Mouse (Mus musculus) frontal cortex, postnatal 36 days (tissue): Measurements from ENCODE around the gene Spag9.
A peak's percentile ranks its signal among the peaks of the same experiment; 100 is the strongest.

Experiments used
- DNase-seq, 2 experiments: peaks; one replicate each; pipeline ENCODE4 v3.0.0; 2022; ENCODE audit warnings: low spot score in 2 of 2

Spag9 gene

DNA sequence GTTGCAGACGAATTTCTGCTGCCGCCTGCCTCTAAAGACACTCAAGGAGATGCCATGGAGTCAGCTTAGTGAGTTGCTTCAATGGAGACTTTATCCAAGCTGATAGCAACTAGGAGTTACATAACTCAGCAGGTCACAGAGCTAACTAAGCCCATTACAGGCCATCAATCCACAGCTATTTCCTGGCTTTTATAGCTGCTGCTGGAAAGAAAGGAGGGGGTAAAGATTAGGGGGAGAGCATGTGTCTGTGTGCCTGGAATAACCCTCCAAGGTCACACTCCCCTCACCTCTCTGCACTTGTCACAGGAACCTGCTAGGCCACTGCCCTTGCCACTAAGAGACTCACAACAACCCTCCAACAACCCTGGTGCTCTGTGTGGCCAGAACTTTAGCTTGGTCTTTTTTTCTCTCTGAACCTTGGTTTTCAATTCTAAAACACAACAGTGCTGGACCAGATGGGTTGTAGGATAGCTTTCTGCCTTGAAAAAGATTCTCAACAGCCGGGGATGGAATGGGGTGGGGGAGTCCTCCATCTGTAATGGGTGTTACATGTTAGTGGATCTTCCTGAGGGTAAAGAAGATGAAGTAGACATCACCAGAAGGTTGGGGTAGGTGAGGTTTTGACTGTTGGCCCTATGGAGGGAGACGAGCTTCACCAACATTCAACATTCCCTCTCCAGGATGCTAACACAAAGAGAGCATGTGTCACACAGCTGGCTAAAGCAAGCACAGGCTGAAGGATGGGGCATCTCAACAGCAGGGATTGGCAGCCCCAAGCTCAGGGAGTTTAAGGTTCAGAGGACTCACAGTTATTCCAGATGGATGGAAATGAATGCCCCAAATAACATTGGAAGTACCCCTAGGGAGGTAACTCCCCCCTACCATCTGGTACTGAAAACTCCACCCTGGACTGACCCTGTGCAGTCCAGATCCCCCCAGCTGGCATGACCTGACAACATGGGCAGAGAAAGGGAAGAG lies 134.5 kb downstream of the Spag9 start:
- no peak for DNase-seq

DNA sequence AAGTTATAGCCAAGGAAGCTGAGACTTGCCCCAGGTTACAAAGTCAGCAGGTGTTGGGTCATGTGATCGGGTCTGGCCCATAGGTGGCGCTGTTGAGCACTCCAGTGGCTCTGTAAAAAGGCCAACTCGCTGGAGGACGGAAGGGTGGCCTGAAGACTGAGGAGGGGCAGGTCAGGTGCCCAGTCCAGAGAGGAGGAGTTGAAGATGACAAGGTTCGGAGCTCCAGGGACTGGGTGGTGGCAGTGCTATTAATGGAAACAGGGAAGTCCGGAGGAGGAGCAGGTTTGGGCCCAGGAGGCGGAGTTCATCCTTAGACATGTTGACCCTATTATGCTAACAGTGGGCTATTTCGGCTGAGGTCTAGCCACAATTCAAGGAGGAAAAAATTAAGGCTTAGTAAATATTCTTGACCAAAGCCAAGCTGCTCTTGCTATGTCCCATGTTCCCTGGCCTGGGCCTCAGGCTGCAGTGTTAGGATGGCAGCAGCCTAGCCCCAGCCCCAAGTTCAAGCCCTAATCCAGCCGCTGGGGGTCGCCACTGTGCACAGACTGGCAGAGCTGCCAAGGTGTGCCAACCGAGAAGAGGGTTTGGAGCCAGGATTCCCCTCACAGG lies 137.6 kb downstream of the Spag9 start:
- peak; percentile 80 to 83 for DNase-seq

DNA sequence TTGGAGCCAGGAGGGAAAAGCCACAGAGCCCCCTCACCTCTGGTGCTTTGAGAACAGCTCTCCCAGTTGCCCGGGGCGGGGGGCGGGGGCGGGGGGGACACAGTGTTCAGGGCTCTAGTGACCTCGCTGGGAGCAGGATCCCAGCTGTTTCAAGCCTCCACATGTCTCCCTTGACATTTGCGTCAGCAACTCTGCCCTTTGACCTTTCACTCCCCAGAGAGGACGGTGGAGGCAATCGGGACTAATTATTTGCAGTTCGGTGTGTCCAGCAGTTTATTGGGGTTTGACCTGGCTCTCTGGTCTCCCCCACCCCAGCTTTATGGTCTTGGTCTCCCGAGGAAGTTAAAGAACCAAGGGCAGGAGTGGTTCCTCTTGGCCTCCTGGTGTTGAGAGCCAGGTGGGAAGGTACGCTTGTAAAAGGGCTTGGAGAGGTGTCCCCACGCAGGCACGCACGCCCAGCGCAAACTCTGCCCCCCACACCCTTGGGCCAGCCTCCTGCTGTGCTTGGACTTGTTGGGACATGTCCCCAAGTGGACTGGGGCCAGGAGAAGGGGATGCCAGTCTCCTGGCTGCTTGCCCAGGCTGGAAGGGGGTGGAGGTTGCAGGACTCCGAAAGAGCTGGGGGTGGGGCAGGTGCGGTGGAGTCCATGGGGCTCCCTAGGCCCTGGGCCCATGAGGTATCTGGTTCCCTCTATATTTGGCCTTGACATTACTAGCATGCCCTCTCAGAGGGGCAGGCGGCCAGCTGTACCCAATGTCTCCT lies 138.4 kb downstream of the Spag9 start:
- no peak for DNase-seq

DNA sequence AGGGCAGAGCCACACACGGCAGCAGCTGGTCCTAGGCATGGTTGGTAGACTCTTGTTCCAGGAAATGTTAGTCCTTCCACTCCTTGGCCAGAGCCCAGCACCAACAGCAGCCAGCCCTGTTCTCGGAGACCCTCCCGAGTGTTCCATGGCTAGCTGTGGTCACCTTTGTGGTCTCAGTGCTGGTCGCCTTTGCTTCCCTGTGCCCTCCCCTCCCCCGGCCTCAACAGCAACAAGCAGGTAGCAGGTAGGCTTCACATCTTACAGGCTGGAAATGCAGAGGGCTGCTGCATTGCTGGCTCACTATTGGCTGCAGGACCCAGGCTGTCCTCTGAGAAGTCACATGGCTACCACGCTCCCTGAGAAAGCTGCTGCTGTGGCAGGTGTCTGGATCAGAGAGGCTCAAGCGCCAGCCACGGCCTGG lies 139.7 kb downstream of the Spag9 start:
- no peak for DNase-seq

DNA sequence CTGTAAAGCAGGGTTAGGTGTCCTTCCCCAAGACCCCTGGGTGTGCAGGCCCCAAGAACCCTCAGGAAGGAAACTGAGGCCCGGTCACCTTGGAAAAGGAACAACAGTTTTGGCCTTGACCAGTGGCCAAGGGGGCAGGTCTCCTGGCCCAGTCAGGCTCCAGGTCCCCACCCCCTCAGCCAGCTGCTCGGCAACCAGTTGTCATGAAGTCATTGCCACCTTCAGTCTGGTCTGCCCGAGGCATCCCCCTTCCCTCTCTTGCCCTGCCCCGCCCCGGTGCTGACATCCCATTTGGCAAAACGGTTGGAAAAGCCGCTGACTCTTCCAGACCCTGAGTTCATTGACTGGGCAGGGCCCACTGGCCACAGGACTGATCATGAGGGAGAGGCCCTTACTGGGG lies 140.8 kb downstream of the Spag9 start:
- no peak for DNase-seq

DNA sequence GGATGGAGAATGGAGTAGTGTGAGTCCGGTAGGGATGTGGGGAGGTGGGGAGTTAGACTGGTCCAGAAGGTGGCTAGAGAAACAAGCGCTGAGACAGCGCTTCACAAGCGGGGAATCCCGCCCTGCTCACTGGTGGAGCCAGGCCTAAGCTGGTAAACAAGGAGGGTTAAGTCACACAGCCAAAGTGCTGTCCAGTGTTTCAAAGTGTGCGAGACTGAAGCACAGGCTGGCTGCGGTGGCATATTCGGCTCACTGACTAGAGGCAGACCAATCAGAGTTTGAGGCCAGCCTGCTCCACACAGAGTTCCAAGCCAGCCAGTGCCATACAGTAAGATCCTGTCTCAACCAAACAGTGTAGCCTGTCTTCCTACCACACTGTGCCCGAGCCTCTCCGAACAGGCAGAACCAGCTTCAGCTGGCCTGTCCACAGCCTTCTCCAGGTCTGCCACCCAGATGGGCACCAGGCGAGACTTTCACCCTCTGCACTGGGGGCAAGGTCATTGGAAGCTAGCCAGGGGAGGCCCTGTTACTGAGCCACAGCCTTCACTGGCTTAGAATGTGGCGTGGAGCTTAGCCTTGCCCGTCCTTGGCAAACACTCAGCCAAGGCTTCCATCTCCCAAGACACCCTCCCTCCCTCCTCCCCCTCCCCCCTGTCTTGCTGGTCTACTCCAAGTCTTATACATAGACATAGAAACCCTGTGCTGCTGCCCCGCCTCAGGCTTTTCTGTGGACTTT lies 141.6 kb downstream of the Spag9 start:
- DNase-seq, result no peak

DNA sequence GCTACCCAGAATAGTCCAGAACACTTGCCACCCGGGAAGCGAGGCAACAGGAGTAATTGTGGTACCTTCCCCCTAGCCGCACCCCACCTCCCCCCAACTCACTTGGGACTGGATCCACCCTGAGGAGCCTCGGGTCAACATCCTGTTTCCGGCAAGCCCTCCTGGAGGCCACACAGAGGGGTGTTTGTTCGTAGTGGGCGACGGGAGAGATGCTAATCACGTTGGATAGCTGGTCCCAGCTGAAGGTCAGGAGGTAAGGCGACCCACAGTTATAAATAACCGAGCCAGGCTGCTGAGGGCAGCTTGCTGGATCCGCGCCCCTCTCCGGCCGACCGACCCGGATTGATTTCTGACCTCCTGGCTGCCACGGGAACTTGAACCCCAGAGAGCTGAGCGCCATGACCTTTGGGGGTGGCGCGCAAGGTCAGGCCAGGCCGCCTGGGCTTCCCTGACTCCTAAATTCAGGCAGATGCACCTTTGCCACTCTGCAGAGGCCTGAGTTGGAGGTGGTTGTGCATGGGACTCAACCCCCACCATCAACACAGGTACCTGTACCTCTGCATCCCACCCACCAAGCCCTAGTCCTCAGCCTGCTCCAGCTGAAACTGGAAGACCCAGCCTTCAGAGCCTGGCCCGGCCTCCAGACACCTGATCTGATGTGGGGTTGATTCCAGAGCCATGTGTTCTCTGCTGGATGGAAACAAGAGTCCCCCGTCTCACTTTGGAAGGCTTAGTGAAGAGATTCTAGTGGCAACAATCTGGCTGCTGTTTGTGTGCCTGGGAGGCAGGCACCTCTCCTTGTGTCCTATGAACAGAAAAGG lies 142.7 kb downstream of the Spag9 start:
- no peak for DNase-seq

DNA sequence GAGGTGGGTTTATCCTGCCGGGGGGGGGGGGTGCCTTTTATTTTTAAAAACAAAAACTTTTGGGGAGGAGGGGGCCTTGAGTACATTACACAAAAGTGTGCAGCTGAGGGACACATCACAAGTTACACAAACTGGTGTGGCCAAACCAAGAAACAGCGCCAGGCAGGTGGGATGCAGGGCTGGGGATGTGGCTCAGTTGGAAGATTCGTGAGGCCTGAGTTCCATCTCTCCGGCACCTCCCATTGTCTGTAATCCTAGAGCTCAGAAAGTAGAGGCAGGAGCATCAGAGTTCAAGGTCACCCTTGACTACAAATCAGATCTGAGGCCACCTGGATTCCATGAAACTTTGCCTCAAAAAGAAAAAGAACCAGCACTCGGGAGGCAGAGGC lies 143.3 kb downstream of the Spag9 start:
- DNase-seq, result no peak

DNA sequence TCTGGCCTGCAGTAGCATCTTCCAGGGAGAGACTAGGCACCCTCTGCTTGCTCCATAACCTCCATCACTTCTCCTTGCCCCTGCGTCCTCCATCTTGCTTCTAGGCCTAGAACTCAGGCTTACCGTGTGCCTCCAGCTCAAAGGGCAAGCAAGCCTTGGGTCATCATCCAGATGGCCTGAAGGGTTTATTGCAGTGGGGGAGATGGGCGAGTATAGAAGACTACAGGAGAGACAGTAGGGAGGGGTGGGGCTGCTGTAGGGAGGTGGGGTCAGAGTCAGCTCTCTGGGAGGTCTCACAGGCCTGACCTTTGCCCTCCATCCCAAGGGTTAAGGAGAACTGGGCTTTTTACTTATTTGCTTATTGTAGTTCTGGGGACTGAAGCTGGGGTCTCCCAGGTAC lies 144.6 kb downstream of the Spag9 start:
- no peak for DNase-seq

DNA sequence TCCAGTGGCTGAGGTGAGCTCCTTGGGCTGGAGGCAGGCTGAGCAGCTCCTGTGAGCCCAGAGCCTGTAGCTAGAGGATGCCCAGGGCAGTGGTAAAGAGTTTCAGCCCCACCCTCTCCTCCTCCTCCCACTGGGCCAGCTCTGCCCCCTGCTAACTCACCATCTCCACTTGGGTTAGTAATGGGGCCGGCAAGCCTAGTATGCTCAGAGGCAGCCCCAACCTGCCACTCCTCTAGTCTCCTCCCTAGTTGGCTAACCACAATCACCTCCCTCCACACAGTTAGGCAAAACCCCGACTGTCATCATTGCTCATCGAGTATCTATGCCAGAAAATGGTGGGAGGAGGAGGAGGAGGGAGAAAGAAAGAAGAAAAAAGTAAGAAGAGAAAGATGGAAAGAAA lies 145.7 kb downstream of the Spag9 start:
- DNase-seq, result no peak

DNA sequence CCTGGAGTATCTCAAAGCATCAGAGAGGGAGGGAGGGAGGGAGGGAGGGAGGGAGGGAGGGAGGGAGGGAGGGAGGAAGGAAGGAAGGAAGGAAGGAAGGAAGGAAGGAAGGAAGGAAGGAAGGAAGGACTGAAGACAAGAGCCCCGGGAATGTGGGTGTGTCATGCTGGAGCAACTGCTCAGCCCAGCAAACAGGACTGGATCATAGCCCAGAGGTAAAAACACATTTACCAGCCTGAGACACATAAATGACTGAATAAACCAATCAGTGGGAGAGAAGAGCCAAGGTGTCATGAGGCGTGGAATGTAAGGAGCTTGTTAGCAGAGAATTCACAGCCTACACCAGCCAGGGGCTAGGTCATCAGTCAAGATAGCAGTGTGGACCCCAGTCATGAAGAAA lies 147.4 kb downstream of the Spag9 start:
- no peak for DNase-seq

DNA sequence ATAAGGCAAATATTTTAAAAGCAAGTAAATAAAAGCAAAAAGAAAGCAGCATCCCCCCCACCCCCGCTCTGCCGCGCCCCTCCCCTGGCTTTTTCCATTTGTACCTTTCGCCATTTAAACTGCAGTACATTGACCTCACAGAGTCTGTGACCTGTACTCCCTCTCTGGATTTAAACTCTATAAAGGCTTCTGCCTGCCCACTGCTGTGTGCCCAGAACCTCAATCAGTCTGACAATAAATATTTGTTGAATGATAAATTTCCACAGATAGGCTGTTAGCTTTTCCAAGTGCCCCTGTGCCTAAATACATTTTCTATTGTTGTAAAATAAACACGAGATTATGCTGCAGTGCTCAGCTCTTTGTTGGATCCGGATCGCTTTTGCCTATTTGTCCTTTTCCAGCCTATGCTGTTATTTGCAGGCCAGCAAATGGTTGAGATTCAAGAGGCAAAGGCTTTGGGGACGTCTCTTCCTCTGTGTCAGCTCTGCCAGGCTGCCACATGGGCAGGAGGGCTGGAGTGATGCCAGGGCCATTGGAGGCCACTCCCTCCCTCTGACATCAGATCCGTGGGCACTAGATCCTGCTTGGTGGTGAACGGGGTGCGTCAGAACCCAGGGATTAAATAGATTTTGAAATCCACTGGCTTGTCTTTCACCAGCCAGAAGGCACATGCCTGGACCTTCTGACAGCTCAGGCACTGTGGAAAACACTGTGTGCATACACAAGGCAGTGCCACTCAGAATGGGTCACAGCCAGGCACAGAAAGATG lies 149.1 kb downstream of the Spag9 start:
- DNase-seq, result peak; percentile 77 to 86

DNA sequence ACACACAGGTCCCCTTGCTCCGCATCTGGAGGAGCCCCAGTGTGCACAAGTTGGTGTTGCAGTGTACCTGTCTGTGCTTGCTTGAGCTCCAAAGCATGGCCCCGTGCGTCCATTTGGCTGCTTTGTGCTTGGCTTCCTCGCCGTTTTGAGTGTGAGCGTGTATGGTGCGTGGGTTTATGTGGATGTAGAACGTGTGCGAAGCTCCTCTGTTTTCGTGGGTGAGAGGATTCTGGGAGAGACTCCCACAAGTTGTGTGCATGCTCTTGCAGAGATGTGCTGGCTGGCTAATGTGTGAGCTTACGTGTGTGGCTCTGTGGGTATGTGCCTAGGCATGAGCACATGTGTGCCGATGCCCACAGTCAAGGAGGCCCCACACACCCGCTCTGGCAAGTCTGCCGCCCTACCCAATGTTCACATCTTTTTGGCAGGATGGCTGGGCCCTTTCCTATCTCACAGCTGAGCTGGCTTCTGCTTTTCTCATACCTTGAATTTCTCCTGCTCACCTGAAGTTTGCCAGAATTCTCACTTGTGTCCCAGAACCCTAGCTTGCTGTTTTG lies 150.2 kb downstream of the Spag9 start:
- DNase-seq, result peak in 1 of 2 experiments; percentile 62

DNA sequence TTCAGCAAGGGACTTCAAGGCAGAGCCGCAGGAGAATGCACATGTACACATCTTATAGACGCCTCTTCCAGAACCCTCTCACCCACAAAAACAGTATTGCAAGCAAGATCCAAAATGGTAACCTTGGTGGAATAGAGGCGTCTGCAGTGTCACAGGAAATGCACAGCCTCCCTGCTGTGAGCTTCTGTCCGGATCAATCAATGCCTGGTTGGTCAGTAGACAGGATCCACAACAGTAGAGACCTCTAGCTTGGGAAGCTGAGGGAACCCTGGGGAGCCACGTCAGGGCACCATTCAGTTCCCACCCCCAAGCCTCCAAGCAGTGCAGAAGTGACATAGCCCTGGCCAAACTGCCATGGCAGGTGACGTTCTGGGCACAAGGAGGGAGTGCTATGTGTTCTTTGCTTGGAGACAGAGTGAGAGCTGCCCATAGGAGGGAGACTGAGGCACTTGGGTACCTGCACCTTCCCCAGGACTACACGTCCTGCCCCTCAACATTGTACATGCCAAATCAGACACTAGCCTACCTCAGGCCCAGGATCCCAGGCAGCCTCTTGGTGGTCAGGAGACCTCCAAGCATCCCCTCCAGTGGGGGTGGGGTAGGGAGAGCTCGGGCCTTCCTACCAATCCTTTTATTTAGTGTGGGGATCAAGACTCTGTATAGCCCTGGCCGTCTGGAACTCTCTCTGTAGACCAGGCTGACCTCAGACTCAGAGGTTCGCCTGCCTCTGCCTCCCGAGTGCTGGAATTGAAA lies 151.0 kb downstream of the Spag9 start:
- DNase-seq, result no peak

DNA sequence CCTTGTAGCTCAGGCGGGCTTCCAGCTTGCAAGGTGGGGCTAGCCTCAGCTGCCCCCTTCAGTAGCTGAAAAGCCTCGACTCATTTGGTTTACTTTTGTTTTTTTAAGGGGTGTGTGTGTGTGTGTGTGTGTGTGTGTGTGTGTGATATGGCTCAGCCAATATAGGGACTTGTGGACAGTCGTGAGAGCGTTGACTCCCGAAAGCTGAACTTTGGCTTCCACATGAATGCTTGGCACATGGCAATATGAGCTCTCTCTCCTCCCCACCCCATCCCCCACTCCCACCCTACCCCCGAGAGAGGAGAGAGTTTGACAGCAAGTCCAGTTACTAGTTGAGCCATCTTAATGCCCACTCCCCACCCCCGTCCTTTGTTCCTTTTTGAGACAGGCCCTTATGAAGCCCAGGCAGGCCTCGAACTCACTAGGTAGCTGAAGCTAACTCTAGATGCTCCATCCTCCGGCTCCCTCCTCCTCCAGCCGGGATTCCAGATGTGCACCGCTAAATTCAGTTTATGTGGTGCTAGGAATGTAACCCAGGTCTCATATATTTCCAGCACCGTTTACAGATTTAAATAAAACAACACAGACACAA lies 152.3 kb downstream of the Spag9 start:
- DNase-seq, result no peak

DNA sequence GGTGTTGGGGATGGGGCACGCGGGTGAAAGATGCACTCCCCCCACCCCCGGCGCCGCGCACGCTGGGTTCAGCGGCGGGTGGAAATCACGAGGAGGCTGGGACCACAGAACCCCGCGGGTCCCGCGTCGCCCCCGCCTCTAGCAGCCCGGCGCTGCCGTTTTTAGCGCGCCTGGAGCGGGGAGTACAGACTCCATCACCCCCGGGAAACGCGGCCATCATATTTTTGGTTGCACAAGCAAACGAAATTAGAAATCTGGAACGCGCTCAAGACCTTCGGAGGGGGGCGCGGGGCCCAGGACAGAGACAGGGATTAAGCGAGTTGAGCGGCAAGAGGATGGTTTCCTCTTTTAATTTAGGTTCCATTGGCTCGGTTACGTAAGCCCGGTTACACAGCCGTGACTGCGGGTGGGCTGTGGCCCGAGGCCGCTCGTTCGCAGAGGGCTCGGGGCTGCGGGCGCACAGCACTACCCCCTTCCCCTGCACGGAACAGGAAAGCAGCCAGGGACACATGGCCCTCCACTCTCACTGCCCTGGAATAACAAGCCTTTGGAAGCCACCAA lies 153.1 kb downstream of the Spag9 start:
- DNase-seq, result peak; percentile 83 to 86

DNA sequence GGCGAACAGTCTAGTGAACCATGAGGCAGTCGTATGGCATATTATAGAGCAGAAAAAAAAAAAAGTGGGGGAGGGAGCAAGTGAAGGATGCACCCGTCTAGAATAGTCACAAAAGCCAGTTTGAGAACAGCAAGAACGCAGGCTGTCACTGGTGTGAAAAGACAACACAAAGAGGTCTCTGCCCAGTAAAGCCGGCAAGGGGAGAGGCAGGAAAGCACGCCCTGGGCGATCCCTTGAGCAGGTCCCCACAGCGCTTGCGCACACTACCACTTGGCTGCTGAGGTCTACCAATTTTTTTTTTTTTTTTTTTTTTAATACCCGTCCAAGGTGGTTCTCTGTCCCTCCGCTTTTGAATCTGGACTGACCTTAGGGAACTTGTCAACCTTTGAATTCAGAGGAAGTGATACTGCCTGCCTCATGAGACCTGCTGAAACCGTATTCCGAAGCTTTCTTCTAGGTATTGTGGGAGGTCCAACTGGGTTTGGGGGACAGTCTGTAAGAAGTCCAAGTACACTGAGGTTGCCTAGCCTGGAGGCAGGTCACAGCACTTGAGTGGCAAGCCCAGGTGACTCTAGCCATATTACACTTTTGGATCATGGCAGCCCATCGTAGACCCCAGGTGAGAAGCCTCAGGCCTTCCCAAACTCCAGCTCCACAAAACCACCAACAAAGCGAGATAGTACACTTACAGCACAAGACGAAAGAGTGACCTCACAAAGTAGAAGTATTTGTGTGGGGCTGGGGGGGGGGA lies 153.8 kb downstream of the Spag9 start:
- DNase-seq, result no peak
